Mouse (Mus musculus) MN1 (cell line): ENCODE data around the gene Gse1.

Experiments used
- DNase-seq: peaks from one replicate; pipeline ENCODE4 v3.0.0-alpha.2; 2016; ENCODE audit warnings: low spot score

The Gse1 gene

GRCm38 (mm10) chr8:120496478-120496877 is 268.2 kb downstream of the Gse1 start:
- no peak for DNase-seq

GRCm38 (mm10) chr8:120497503-120497946 is 269.3 kb downstream of the Gse1 start:
- DNase-seq: no peak

GRCm38 (mm10) chr8:120498349-120498831 is 270.1 kb downstream of the Gse1 start:
- no peak for DNase-seq

DNA sequence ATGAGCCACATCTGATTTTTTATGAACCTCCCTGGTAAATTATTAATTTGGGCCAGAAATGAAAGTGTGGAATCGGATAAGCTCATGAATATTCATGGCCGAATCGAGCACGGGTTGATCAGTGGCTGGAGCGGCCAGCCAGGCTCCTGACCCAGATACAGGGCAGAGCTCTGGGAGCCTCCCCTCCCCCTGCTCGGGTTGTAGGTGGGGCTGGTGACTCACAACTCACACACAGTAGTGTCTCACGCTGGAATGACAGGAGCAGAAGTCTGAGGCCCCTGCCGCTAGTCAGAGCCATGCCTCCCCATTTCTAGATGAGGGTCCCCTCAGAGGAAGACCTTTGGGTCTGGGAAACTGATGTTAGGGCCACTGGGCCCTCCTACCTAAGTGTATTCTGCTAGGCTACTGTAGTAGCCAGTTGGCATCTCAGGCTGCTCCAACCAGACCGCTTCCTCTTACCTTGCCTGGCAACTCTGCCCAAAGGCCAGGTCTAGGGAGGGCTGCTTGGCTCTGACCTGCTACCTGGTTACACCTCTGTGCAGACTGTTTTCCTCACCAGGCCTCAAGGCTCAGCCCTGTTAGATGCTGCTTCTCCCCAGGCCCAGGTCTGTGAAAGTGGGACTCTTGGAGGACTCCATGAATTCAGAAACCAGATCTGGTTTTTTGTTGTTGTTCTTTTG is 270.8 kb downstream of the Gse1 start:
- DNase-seq: peak; percentile 94

GRCm38 (mm10) chr8:120500701-120501261 is 272.5 kb downstream of the Gse1 start:
- DNase-seq: peak; percentile 75

GRCm38 (mm10) chr8:120501426-120501825 is 273.2 kb downstream of the Gse1 start:
- no peak for DNase-seq

GRCm38 (mm10) chr8:120502428-120502827 is 274.2 kb downstream of the Gse1 start:
- no peak for DNase-seq

DNA sequence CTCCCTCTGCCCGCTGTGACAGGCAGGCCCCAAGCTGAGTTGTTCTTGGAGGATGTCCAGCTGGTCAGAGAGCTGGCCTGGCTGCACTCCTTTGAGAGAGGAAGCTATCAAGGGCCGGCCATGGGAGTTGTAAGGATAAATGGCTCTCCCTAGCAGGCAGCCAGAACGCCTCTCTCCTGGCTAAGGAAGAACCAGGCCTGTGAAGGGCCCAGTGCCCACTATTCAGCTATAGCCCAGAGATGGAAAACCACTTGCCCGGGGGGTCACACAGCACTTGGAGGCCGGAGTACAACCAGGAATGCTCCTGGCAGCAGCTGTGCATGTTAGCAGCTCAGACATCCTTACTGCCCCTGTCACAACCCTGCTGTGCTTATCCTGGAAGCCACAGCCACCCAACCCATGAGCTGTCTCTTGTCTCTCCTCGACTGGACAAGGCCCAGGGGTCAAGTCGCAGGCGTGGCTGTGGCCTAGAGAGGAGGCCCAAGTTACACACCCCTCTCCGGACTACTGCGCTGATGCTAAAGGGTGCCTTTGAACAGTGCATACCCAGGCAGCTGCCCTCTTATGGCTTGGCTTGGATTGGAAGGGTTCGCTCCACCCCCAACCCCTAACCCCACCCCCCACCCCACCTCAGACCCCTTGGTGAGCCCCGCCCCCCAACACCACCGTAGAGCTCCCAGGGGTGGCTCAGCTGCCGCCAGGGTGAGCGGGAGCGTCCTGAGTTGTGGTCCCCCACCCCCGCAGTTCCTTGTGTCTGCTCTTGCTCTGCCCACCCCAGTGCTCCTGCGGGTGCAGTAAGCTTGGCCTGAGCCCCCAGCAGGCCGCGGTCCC is 276.2 kb downstream of the Gse1 start:
- peak; percentile 92 for DNase-seq

DNA sequence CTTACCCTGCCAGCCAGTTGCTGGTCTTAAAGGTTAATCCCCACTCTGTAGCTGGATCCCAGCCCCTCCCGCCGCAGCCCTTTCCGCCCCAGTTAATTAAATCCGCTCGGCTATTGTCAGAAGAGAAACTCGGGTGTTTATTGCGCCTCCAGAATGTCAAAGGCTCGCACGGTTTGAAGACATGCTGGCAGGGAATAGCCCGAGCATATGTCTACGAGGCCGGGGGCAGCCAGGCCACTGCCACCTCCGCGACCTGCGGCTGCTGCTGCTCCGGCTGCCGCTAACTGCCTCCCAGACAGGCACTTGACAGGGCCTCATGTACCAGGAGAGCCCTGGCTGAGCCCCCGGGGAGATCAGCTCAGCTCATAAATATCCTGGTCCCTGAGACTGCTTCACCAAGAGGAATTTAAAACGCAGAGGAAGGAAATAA is 276.8 kb downstream of the Gse1 start:
- peak; percentile 73 for DNase-seq

- DNase-seq: no peak
Observed at GRCm38 (mm10) chr8:120505619-120506310, 277.5 kb downstream of the Gse1 start.

GRCm38 (mm10) chr8:120506562-120506961 is 278.3 kb downstream of the Gse1 start:
- no peak for DNase-seq

DNA sequence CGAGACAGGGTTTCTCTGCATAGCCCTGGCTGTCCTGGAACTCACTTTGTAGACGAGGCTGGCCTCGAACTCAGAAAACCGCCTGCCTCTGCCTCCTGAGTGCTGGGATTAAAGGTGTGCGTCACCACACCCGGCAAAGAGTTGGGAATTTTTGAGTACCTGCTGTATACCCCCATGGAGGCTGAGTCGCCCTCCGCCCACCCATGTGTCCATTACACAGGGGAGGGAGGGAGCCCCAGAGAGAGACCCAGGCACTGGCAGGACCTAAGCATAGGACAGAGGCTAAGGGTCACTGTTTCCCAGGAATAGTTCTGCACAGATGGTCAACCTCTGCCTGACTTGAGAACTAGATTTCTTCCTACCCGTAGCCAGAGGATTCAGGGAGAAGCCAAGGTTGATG is 279.0 kb downstream of the Gse1 start:
- DNase-seq: no peak

- peak; percentile 72 for DNase-seq
Observed at GRCm38 (mm10) chr8:120509136-120510034, 281.1 kb downstream of the Gse1 start.

GRCm38 (mm10) chr8:120510035-120510416 is 281.8 kb downstream of the Gse1 start:
- DNase-seq: no peak

GRCm38 (mm10) chr8:120510863-120511457 is 282.7 kb downstream of the Gse1 start:
- no peak for DNase-seq

DNA sequence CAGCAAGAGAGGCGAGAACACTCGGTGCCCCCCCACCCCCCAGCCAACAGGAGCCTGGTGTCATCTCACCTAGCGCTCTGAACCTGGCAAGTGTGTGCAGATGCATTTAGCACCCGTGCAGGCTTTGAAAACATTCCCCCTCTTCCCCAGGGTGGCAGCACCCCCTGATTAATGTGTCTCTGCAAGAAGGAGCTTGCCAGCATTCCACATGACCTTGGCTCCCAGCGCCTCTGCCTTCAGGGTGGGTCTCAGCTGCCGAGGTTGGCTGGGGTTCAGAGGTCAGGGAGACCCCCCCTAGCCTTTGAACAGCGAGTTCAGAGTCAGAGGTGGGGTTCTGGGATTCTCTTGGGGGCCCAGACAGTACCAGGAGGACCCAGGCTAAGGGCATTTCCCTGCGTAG is 283.5 kb downstream of the Gse1 start:
- DNase-seq: no peak

DNA sequence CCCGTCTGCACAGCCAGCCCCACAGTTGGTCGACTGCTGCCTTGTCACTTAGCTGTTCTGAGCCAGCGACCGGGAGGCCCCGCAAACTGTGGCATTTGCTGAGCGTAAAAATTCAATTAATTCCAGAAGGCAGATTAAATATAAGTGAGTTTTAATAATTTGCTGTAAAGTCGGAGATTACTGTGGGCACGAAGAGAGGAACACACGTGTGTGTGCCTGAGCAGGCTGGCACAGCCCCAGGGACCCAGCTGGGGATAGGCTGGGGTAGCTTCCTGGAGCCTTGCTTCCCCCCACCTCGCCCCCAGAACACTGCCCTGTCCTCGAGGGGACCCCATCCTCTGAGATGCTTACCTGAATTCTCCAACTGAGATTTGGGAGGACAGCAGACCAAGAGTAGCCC is 284.1 kb downstream of the Gse1 start:
- no peak for DNase-seq

DNA sequence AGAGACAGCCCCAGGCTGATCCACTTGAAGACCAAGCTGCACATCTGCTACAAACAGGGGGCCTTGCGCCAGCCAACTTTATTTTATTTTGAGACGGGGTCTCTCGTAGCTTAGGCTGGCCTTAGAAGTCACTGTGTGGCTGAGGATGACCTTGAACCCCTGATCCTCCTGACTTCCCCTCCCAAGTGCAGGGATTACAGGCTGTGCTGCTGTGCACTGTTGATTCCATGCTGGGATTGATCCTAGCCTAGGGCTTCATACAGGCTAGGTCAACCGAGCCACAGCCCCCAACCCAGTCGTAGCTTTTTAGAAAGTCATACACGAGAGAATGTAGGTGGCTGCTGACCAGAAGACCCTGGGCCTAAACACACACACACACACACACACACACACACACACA is 284.9 kb downstream of the Gse1 start:
- DNase-seq: no peak

DNA sequence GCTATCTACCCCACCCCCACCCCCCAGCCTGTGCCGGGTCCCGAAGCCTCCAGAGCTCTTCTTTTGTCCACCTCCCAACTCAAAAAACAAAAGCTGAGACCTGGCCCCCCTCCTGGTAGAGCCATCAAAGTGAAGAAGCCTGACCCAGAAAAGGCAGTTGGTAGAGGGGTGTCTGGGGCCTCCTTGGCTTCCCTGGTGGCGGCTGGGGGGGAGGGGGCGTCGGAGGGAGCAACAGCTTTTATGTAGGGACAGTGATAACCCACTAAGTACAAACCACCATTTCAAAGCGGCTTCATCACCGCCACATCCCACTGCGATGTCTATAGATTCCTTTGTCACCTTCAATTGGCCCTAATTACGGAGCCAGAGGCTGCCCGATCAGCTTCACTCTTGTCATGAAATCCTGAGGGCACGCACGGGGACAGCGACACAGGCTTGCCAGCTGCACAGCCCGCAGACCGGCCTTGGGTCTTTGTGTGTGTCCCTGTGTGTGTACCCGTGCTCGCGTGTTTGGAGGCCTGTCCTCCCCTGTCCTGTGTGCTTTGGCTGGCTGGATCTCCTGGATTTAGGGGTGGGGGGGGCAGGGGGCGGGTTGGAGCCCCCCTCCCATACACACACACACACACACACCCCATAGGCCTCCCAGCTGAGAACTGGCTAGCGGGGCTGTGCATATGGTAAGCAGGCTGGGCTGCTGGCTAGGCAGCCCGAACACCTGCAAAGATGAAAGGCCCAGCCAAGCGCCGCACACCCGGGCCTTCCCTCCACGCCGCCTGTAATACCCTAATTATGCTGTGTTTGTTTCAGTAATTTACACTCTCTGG is 285.6 kb downstream of the Gse1 start:
- DNase-seq: no peak

DNA sequence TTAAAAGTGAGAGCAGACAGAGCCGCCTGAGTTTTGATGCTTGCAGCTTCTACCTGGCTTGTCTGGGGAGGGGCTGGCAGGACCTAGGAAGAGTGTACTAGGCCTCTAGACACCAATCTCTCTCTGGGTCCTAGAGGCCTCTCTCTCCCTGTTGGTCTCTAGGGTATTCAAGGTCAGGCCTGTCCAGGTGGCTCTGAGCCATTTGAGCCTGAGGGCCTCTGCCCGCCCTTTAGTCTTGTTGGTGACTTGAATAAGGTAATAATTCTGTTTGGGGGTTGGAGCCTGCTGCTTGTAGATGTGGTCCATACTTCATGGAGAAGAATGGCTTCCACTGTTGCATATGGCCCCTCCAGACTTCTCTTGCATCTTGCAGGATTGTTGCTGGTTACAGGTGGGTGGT is 287.0 kb downstream of the Gse1 start:
- no peak for DNase-seq
